Mouse (Mus musculus): ENCODE data around the gene Lhfpl5.

The Lhfpl5 gene

GRCm38 (mm10) chr17:28626937-28627336, 51.5 kb downstream of the Lhfpl5 start:
- no peak for DNase-seq (ENCODE audit: low spot score in 2 of 2)

GRCm38 (mm10) chr17:28628248-28629124, 53.0 kb downstream of the Lhfpl5 start:
- DNase-seq (ENCODE audit: low spot score in 2 of 2) = no peak

- no peak for DNase-seq (ENCODE audit: low spot score in 2 of 2)
Measured at GRCm38 (mm10) chr17:28629125-28629524, 53.7 kb downstream of the Lhfpl5 start.

All from natural killer cell, adult 2 months (primary cell).